Mouse (Mus musculus): Measurements from ENCODE around the gene Kpnb1. TPM values are rescaled to one million over a fixed set of nuclear protein-coding genes. Genes with fewer than 3 reads are reported as not detected.
A peak's percentile ranks its signal among the peaks of the same experiment; 100 is the strongest.

Kpnb1 gene
- polyA plus RNA-seq, 2 experiments, result 71.8 to 145 TPM

DNA sequence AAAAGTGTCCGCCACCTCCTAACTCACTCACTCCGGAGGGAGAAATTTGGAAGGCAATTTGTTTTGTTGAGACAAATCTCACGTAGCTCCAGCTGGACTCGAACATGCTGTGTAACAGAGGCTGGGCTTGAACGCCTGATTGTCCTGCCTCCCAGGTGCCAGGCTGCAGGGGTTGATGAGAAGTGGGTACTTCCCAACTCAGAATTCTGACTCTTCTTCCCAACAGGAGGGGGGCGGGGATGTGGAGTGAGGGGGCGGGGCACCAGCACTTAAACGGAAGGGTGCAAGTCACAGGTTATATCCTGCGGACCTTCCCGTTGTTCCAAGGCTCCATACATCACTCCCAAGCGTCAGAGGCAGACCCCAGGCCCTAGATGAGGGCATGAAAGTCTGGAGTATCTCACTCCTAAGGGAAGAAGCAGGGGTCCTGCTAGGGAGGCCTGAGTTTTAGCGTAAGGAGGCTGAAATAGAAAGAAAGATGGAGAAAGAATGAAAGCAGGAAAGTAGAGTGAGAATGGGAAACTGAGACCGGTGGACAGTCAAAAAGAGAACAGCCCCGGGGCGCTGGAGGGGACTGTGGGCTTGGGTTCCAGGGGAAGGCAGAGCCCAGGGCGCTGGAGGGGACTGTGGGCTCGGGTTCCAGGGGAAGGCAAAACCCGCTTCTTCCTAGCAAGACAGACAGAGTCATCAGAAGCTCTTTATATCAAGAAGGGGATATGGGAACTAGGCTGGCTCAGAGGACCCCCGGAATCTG, 60.0 kb downstream of the Kpnb1 start:
- ATAC-seq (ENCODE audit: low FRiP score, low read depth) (no peak), DNase-seq (ENCODE audit: low spot score) (no peak)
- Histone ChIP-seq H3K36me3 (ENCODE audit: control insufficient read depth, insufficient read depth, low read length) (no peaks in the 10 kb centered on the region), H3K4me1 (ENCODE audit: control insufficient read depth, insufficient read depth, low read length) (peaks cover 3% of the 10 kb centered on the region; the same call in 1 of the 2 replicates), H3K4me2 (replicated peaks; ENCODE audit: low read depth, low read length, severe bottlenecking) (peak overlapping the region; percentile 86), H3K9ac (ENCODE audit: low read depth, low read length, severe bottlenecking) (peak overlapping the region; percentile 60), H3K27me3 (ENCODE audit: control insufficient read depth, insufficient read depth, low read length) (no peaks in the 10 kb centered on the region), H3K4me3 (replicated peaks; ENCODE audit: low read length) (peak overlapping the region; percentile 47), H3K9me3 (ENCODE audit: control insufficient read depth, low read length) (no peaks in the 10 kb centered on the region), H3K27ac (replicated peaks; ENCODE audit: low read depth, low read length) (no peak overlapping the region; the same call in 1 of the 2 replicates)
- 19% methylated on average over 19 of the region's 19 CpGs for WGBS
- no peak for TF ChIP-seq POLR2A (IDR thresholded peaks at IDR 0.05; ENCODE audit: borderline replicate concordance, extremely low read depth, insufficient read depth, insufficient read length)

DNA sequence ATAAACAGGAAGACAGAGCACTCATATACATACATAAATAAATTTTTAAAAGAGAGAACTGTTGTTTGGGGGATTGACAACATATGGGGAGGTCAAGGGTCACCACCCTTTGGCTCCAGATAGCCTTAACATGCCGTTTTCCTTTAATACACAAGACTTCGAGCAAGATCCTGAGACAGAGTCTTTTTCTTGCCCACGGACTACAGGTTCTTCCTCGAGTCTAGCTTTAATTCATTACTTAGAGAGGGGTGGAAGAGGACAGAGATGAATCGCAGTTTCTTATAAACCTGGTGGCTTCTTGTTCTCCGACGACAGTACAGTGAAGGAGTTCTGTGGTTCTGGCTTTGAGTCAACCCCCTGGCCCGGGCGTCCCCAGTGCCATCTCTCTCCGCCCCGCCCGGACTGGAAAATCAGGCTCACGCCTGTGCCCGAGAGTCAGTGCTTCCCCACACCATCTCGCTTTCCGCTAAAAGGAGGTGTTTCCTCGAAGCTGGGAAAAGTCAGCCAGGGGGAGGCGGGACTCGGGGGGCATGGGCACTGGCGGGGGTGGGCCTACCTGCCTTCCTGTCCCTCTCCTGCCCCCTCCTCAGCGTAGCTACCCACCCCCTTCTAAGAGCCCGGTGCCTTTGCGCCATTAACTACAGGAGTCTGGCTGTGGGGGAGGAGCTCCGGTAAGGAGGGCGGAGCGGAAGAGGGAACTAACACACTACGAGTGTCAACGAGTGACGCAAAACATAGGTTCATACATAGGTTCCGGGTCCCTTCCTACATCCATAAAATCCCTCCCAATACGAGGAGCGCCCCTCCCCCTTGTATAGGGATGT, 60.8 kb downstream of the Kpnb1 start:
- peak overlapping the region; percentile 47 for H3K4me3 ChIP-seq (replicated peaks; ENCODE audit: low read length)
- H3K4me2 ChIP-seq (replicated peaks; ENCODE audit: low read depth, low read length, severe bottlenecking), result peak overlapping the region; percentile 86
- H3K9me3 ChIP-seq (ENCODE audit: control insufficient read depth, low read length), result no peaks in the 10 kb centered on the region
- no peaks in the 10 kb centered on the region for H3K27me3 ChIP-seq (ENCODE audit: control insufficient read depth, insufficient read depth, low read length)
- peak overlapping the region; percentile 60 for H3K9ac ChIP-seq (ENCODE audit: low read depth, low read length, severe bottlenecking)
- DNase-seq (ENCODE audit: low spot score), result peak; percentile 72
- H3K36me3 ChIP-seq (ENCODE audit: control insufficient read depth, insufficient read depth, low read length), result no peaks in the 10 kb centered on the region
- ATAC-seq (ENCODE audit: low FRiP score, low read depth), result peak; percentile 79
- WGBS, result 1% methylated on average over 32 of the region's 32 CpGs
- TF ChIP-seq POLR2A (IDR thresholded peaks at IDR 0.05; ENCODE audit: borderline replicate concordance, extremely low read depth, insufficient read depth, insufficient read length), result no peak
- peaks cover 3% of the 10 kb centered on the region; the same call in 1 of the 2 replicates for H3K4me1 ChIP-seq (ENCODE audit: control insufficient read depth, insufficient read depth, low read length)
- H3K27ac ChIP-seq (replicated peaks; ENCODE audit: low read depth, low read length), result no peak overlapping the region

DNA sequence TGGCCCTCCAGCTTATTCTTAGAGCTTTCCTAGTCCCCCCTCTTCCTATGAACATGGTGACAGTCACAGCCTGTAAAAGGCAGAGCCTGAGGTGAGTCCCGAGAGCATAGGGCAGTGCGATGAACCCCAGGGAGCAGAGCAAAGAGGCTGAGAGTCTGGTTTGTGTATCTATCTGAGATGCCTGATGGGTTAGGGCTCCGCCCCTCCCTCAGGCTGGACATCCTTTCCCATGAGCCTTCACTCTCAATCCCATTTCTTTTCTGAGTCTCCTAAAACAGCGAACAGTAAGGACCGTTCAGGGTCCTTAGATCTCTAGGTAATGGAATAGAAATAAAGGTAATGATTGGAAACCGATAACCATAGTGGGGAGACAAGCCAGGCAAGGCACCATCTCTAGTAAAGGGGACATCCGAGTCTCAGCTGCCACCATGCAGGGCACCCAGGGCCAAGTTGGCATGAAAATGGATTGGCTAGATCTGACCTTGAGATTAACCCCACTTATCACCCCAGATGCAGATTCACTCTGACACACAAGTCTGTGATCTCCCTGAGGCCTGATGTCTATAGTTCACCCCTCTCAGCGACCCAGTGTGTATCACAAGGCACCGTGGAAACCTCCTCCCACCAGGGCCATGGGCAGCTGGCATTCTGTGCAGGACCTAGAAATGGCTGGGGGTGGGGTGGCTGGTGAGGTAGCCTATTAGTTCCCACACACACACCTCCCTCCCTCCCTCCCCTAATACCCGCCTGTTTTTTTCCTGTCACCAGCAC, 63.2 kb downstream of the Kpnb1 start:
- ATAC-seq (ENCODE audit: low FRiP score, low read depth) (no peak), DNase-seq (ENCODE audit: low spot score) (no peak)
- H3K4me3 ChIP-seq (replicated peaks; ENCODE audit: low read length), result no peak overlapping the region
- H3K4me1 ChIP-seq (ENCODE audit: control insufficient read depth, insufficient read depth, low read length), result peaks cover 3% of the 10 kb centered on the region; the same call in 1 of the 2 replicates
- no peak for TF ChIP-seq POLR2A (IDR thresholded peaks at IDR 0.05; ENCODE audit: borderline replicate concordance, extremely low read depth, insufficient read depth, insufficient read length)
- no peak overlapping the region for H3K27ac ChIP-seq (replicated peaks; ENCODE audit: low read depth, low read length)
- WGBS, result 57% methylated on average over 10 of the region's 10 CpGs
- no peaks in the 10 kb centered on the region for H3K9me3 ChIP-seq (ENCODE audit: control insufficient read depth, low read length)
- no peak overlapping the region for H3K4me2 ChIP-seq (replicated peaks; ENCODE audit: low read depth, low read length, severe bottlenecking)
- no peak overlapping the region for H3K9ac ChIP-seq (ENCODE audit: low read depth, low read length, severe bottlenecking)
- H3K36me3 ChIP-seq (ENCODE audit: control insufficient read depth, insufficient read depth, low read length), result no peaks in the 10 kb centered on the region
- no peaks in the 10 kb centered on the region for H3K27me3 ChIP-seq (ENCODE audit: control insufficient read depth, insufficient read depth, low read length)

DNA sequence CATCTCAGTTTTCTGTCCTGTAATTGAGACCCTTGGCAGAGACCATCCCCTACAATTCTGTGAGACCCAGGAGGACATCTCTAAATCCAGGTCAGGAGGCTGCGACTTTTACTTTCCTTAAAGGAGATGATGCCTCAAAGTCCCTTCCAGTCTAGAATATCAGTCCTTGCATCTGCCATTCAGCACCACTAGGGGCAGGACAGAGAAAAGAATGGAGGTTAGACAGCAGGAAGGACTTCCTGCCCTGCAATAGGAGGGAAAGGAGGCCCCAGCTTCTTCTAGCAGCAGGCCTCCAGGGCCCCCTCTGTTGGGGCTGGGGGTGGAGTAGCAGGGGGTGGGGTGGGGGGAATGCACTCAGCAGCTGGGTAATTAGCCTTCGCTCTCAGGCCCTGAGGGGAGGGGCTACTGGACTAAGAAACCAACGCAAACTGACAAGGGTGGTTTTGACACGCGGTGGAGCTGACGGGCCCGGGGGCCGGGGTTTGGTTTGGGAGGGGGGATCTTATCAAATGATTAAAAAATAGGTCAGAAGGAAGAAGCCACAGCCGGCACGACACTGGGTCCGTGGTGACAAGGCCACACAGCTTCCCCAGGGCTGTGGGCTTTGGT, 64.3 kb downstream of the Kpnb1 start:
- no peak for DNase-seq (ENCODE audit: low spot score)
- no peaks in the 10 kb centered on the region; the same call in 1 of the 2 replicates for H3K27me3 ChIP-seq (ENCODE audit: control insufficient read depth, insufficient read depth, low read length)

More for the DNA sequence above, 64.3 kb downstream of the Kpnb1 start:
- no peak for ATAC-seq (ENCODE audit: low FRiP score, low read depth)
- no peak overlapping the region for H3K4me2 ChIP-seq (replicated peaks; ENCODE audit: low read depth, low read length, severe bottlenecking)
- H3K27ac ChIP-seq (replicated peaks; ENCODE audit: low read depth, low read length), result no peak overlapping the region
- H3K4me1 ChIP-seq (ENCODE audit: control insufficient read depth, insufficient read depth, low read length), result peaks cover 3% of the 10 kb centered on the region; the same call in 1 of the 2 replicates
- no peak for TF ChIP-seq POLR2A (IDR thresholded peaks at IDR 0.05; ENCODE audit: borderline replicate concordance, extremely low read depth, insufficient read depth, insufficient read length)
- H3K36me3 ChIP-seq (ENCODE audit: control insufficient read depth, insufficient read depth, low read length), result no peaks in the 10 kb centered on the region
- WGBS, result 17% methylated on average over 11 of the region's 11 CpGs
- H3K9me3 ChIP-seq (ENCODE audit: control insufficient read depth, low read length), result no peaks in the 10 kb centered on the region
- no peak overlapping the region for H3K4me3 ChIP-seq (replicated peaks; ENCODE audit: low read length)
- no peak overlapping the region for H3K9ac ChIP-seq (ENCODE audit: low read depth, low read length, severe bottlenecking)
